Mouse (Mus musculus): ENCODE results near the gene Baz2a. TPM values are rescaled to one million over a fixed set of nuclear protein-coding genes. Genes with fewer than 3 reads are reported as not detected.

The Baz2a gene
- polyA plus RNA-seq, 1 experiment from 2014 or later, result 11.4 TPM

GRCm38 (mm10) chr10:128096693-128097586 lies 5.6 kb downstream of the Baz2a start:
- H3K4me1 ChIP-seq (replicated peaks; ENCODE audit: control insufficient read depth, insufficient read depth, low read length), result peaks cover 29% of the 10 kb centered on the region
- H3K36me3 ChIP-seq (ENCODE audit: control insufficient read depth, insufficient read depth, low read length), result no peaks in the 10 kb centered on the region
- H3K27ac ChIP-seq (ENCODE audit: low read length), result peak overlapping the region; percentile 68
- ATAC-seq (ENCODE audit: low read depth), result peak; percentile 69
- H3K27me3 ChIP-seq (ENCODE audit: control insufficient read depth, insufficient read depth, low read depth, low read length), result no peaks in the 10 kb centered on the region
- WGBS, result under 1% methylated on average over 76 of the region's 86 CpGs
- H3K9me3 ChIP-seq (ENCODE audit: control insufficient read depth, low read length), result no peaks in the 10 kb centered on the region
- H3K9ac ChIP-seq (ENCODE audit: low read length), result peak overlapping the region; percentile 95
- H3K4me3 ChIP-seq (ENCODE audit: low read length), result peak overlapping the region; percentile 98
- H3K4me2 ChIP-seq (ENCODE audit: low read depth, low read length), result peak overlapping the region; percentile 83

- peak overlapping the region; percentile 95 for H3K9ac ChIP-seq (ENCODE audit: low read length)
- WGBS, result 0% methylated on average over 13 of the region's 13 CpGs
- no peak for ATAC-seq (ENCODE audit: low read depth)
- peak overlapping the region; percentile 83 for H3K4me2 ChIP-seq (ENCODE audit: low read depth, low read length)
- H3K4me1 ChIP-seq (replicated peaks; ENCODE audit: control insufficient read depth, insufficient read depth, low read length), result peaks cover 25% of the 10 kb centered on the region
- no peaks in the 10 kb centered on the region for H3K9me3 ChIP-seq (ENCODE audit: control insufficient read depth, low read length)
- no peaks in the 10 kb centered on the region for H3K36me3 ChIP-seq (ENCODE audit: control insufficient read depth, insufficient read depth, low read length)
- peak overlapping the region; percentile 68 for H3K27ac ChIP-seq (ENCODE audit: low read length)
- no peaks in the 10 kb centered on the region for H3K27me3 ChIP-seq (ENCODE audit: control insufficient read depth, insufficient read depth, low read depth, low read length)
- H3K4me3 ChIP-seq (ENCODE audit: low read length), result peak overlapping the region; percentile 98
These were observed 6.2 kb downstream of the Baz2a start for GRCm38 (mm10) chr10:128097587-128097971.

- H3K4me3 ChIP-seq (ENCODE audit: low read length), result no peak overlapping the region
- no peak overlapping the region for H3K9ac ChIP-seq (ENCODE audit: low read length)
- no peaks in the 10 kb centered on the region for H3K27me3 ChIP-seq (ENCODE audit: control insufficient read depth, insufficient read depth, low read depth, low read length)
- no peak overlapping the region for H3K27ac ChIP-seq (ENCODE audit: low read length)
- H3K9me3 ChIP-seq (ENCODE audit: control insufficient read depth, low read length), result no peaks in the 10 kb centered on the region
- H3K4me1 ChIP-seq (replicated peaks; ENCODE audit: control insufficient read depth, insufficient read depth, low read length), result 0 out of 2 replicates have a peak, but pooled peaks cover 3% of the 10 kb centered on the region
- H3K4me2 ChIP-seq (ENCODE audit: low read depth, low read length), result no peak overlapping the region
- peaks cover 27% of the 10 kb centered on the region for H3K36me3 ChIP-seq (ENCODE audit: control insufficient read depth, insufficient read depth, low read length)
- 85% methylated on average over 4 of the region's 4 CpGs for WGBS
- no peak for ATAC-seq (ENCODE audit: low read depth)
These were observed 18.9 kb downstream of the Baz2a start for GRCm38 (mm10) chr10:128110103-128110761.

- Histone ChIP-seq H3K36me3 (ENCODE audit: control insufficient read depth, insufficient read depth, low read length) (peaks cover 35% of the 10 kb centered on the region), H3K4me2 (ENCODE audit: low read depth, low read length) (no peak overlapping the region), H3K4me1 (replicated peaks; ENCODE audit: control insufficient read depth, insufficient read depth, low read length) (0 out of 2 replicates have a peak, but pooled peaks cover 3% of the 10 kb centered on the region), H3K27ac (ENCODE audit: low read length) (no peak overlapping the region), H3K9me3 (ENCODE audit: control insufficient read depth, low read length) (no peaks in the 10 kb centered on the region), H3K9ac (ENCODE audit: low read length) (no peak overlapping the region), H3K27me3 (ENCODE audit: control insufficient read depth, insufficient read depth, low read depth, low read length) (no peaks in the 10 kb centered on the region), H3K4me3 (ENCODE audit: low read length) (no peak overlapping the region)
- no peak for ATAC-seq (ENCODE audit: low read depth)
These were observed 19.9 kb downstream of the Baz2a start for GRCm38 (mm10) chr10:128111227-128111626.

- Histone ChIP-seq H3K27me3 (ENCODE audit: control insufficient read depth, insufficient read depth, low read depth, low read length) (no peaks in the 10 kb centered on the region), H3K27ac (ENCODE audit: low read length) (no peak overlapping the region), H3K9ac (ENCODE audit: low read length) (no peak overlapping the region), H3K4me2 (ENCODE audit: low read depth, low read length) (no peak overlapping the region), H3K4me1 (replicated peaks; ENCODE audit: control insufficient read depth, insufficient read depth, low read length) (no peaks in the 10 kb centered on the region), H3K36me3 (ENCODE audit: control insufficient read depth, insufficient read depth, low read length) (peaks cover 60% of the 10 kb centered on the region), H3K4me3 (ENCODE audit: low read length) (no peak overlapping the region), H3K9me3 (ENCODE audit: control insufficient read depth, low read length) (no peaks in the 10 kb centered on the region)
- WGBS, result 89% methylated on average over 7 of the region's 7 CpGs
- no peak for ATAC-seq (ENCODE audit: low read depth)
These were observed 32.5 kb downstream of the Baz2a start for GRCm38 (mm10) chr10:128123833-128124232.

- H3K9ac ChIP-seq (ENCODE audit: low read length), result no peak overlapping the region
- ATAC-seq (ENCODE audit: low read depth), result no peak
- no peaks in the 10 kb centered on the region for H3K27me3 ChIP-seq (ENCODE audit: control insufficient read depth, insufficient read depth, low read depth, low read length)
- H3K27ac ChIP-seq (ENCODE audit: low read length), result no peak overlapping the region
- H3K4me2 ChIP-seq (ENCODE audit: low read depth, low read length), result no peak overlapping the region
- peaks cover 64% of the 10 kb centered on the region for H3K36me3 ChIP-seq (ENCODE audit: control insufficient read depth, insufficient read depth, low read length)
- no peaks in the 10 kb centered on the region for H3K4me1 ChIP-seq (replicated peaks; ENCODE audit: control insufficient read depth, insufficient read depth, low read length)
- WGBS, result 92% methylated on average over 9 of the region's 9 CpGs
- no peaks in the 10 kb centered on the region for H3K9me3 ChIP-seq (ENCODE audit: control insufficient read depth, low read length)
- no peak overlapping the region for H3K4me3 ChIP-seq (ENCODE audit: low read length)
These were observed 33.5 kb downstream of the Baz2a start for GRCm38 (mm10) chr10:128124831-128125230.

- Histone ChIP-seq H3K9ac (ENCODE audit: low read length) (no peak overlapping the region), H3K9me3 (ENCODE audit: control insufficient read depth, low read length) (no peaks in the 10 kb centered on the region), H3K36me3 (ENCODE audit: control insufficient read depth, insufficient read depth, low read length) (peaks cover 65% of the 10 kb centered on the region), H3K4me2 (ENCODE audit: low read depth, low read length) (no peak overlapping the region), H3K27ac (ENCODE audit: low read length) (no peak overlapping the region), H3K4me1 (replicated peaks; ENCODE audit: control insufficient read depth, insufficient read depth, low read length) (no peaks in the 10 kb centered on the region), H3K4me3 (ENCODE audit: low read length) (no peak overlapping the region), H3K27me3 (ENCODE audit: control insufficient read depth, insufficient read depth, low read depth, low read length) (no peaks in the 10 kb centered on the region)
- no peak for ATAC-seq (ENCODE audit: low read depth)
- 86% methylated on average over 14 of the region's 14 CpGs for WGBS
These were observed 34.6 kb downstream of the Baz2a start for GRCm38 (mm10) chr10:128125951-128126350.

- WGBS, result 71% methylated on average over 5 of the region's 5 CpGs
- no peak for ATAC-seq (ENCODE audit: low read depth)
- no peaks in the 10 kb centered on the region for H3K9me3 ChIP-seq (ENCODE audit: control insufficient read depth, low read length)
These were observed 36.1 kb downstream of the Baz2a start for GRCm38 (mm10) chr10:128127497-128127896.

GRCm38 (mm10) chr10:128128143-128128542 lies 36.8 kb downstream of the Baz2a start:
- Histone ChIP-seq H3K36me3 (ENCODE audit: control insufficient read depth, insufficient read depth, low read length) (peaks cover 53% of the 10 kb centered on the region), H3K9ac (ENCODE audit: low read length) (no peak overlapping the region), H3K4me3 (ENCODE audit: low read length) (no peak overlapping the region), H3K27ac (ENCODE audit: low read length) (no peak overlapping the region), H3K9me3 (ENCODE audit: control insufficient read depth, low read length) (no peaks in the 10 kb centered on the region), H3K27me3 (ENCODE audit: control insufficient read depth, insufficient read depth, low read depth, low read length) (no peaks in the 10 kb centered on the region), H3K4me2 (ENCODE audit: low read depth, low read length) (no peak overlapping the region), H3K4me1 (replicated peaks; ENCODE audit: control insufficient read depth, insufficient read depth, low read length) (no peaks in the 10 kb centered on the region)
- ATAC-seq (ENCODE audit: low read depth), result peak; percentile 39; the same call in 1 of the 2 replicates
- WGBS, result 76% methylated on average over 8 of the region's 8 CpGs

More at GRCm38 (mm10) chr10:128127497-128127896, 36.1 kb downstream of the Baz2a start:
- peaks cover 56% of the 10 kb centered on the region for H3K36me3 ChIP-seq (ENCODE audit: control insufficient read depth, insufficient read depth, low read length)
- H3K4me2 ChIP-seq (ENCODE audit: low read depth, low read length), result no peak overlapping the region
- H3K27me3 ChIP-seq (ENCODE audit: control insufficient read depth, insufficient read depth, low read depth, low read length), result no peaks in the 10 kb centered on the region
- no peaks in the 10 kb centered on the region for H3K4me1 ChIP-seq (replicated peaks; ENCODE audit: control insufficient read depth, insufficient read depth, low read length)
- H3K27ac ChIP-seq (ENCODE audit: low read length), result no peak overlapping the region
- H3K4me3 ChIP-seq (ENCODE audit: low read length), result no peak overlapping the region
- H3K9ac ChIP-seq (ENCODE audit: low read length), result no peak overlapping the region
